Mouse (Mus musculus) lung, adult 2 months (tissue): ENCODE measurements around the gene Cacna1e.

ENCODE experiments used
- CTCF ChIP-seq: fragments of 200-500 bp; IDR thresholded peaks from 2 replicates; pipeline ENCODE4 v1.5.1; 2011; ENCODE audit warnings: mild to moderate bottlenecking, low read length, control low read depth; ENCODE audit not compliant: insufficient read depth
- POLR2A ChIP-seq: fragments of 200-500 bp; IDR thresholded peaks from 2 replicates; pipeline ENCODE4 v1.6.1; 2011; ENCODE audit warnings: low read depth, mild to moderate bottlenecking, control low read depth, low read length, borderline replicate concordance; ENCODE audit errors: extremely low read depth

DNA sequence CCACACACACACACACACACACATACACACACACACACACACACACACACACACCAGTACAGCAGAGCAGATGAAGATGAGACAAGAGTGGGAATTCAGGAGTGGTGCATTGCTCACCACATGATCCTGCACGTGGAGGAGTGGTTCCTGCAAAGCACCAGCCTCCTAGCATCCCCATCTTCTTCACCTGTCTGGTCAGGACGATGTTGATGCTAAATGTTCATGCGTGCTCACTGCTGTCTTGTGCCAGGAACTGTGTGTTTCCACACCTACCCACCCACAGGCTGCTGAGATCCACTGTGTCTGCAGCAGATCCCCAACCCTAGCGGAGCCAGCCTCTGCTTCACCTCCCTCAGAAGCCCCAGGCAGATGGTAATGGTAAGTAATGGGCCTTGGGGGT, 95.8 kb downstream of the Cacna1e start:
- TF ChIP-seq POLR2A (no peak), CTCF (no peak)
